Mouse (Mus musculus) thymus, adult 18-20 months (tissue): ENCODE results near the gene Arid1a.
"Not testable (repeated sequence)": the region's sequence is repeated elsewhere in the genome, so short reads cannot be mapped to it uniquely, and the experiment has no call there.

Source experiments
- DNase-seq, 2 experiments: peaks; one replicate each; pipeline ENCODE4 v3.0.0; 2022; ENCODE audit warnings: mixed read lengths in 2 of 2

The Arid1a gene

DNA sequence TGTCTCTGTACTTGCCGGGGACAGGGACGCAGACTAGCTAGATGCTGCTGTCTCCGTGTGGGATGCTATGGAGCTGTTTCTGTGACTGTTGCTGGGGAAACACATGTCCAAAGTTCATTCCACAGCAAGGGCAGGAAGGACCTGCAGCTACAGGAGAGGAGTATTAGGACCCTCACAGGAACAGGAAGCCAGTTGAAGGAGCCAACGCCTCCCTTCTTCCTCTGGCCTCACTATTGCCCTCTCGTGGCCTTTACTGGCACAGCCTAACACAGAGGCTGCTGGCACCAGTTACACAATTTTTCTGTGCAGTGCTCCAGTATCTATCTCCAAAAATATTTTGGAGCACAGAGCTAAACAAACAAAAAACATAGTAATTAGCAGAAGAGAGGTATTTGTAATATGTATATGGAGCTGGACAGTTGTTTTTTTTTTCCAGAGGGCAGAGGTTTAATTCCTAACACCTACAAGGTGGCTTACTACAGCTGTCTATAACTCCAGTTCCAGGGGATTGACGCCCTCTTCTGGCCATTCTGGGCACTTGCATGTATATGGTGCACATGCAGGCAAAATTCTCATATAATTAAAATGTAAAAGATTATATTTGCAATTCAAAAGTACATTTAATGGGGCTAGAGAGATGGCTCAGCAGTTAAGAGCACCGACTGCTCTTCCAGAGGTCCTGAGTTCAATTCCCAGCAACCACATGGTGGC lies 106.4 kb downstream of the Arid1a start, which contains the start of gene Zdhhc18:
Gene Zdhhc18 (minus strand): TSS at position 166 of the 711 bp plus-strand sequence.
- peak; percentile 73 to 77 for DNase-seq

DNA sequence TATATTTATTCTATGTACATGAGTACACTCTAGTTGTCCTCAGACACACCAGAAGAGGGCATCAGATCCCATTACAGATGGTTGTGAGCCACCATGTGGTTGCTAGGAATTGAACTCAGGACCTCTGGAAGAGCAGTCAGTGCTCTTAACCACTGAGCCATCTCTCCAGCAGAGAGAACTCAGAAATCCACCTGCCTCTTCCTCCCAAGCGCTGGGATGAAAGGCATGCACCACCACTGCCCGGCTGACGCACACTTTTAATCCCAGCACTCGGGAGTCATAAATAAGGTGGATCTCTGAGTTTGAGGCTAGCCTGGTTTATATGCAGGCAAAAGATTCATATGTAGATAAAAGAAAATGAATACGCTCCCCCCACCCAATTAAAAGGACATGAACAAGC lies 107.1 kb downstream of the Arid1a start:
- DNase-seq, result not testable (repeated sequence)

DNA sequence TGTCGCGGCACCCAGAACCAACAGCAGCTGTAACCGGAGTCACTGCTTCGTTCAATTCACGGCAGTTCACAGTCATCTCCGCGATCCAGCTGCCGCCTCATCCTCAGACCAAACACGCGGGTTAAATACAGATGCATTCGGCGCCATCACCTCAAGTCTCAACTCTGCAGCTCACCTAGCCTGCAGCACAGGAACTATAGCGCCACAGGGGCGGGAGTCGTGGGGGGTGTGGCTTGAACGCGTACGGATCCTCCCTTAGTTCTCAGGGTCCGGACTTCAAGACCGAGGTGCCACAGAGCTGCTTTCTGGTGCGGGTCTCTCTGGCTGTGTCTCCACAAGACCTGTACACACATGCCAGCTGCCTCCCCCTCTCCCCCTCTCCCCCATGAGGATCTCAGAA lies 110.9 kb downstream of the Arid1a start:
- no peak for DNase-seq

DNA sequence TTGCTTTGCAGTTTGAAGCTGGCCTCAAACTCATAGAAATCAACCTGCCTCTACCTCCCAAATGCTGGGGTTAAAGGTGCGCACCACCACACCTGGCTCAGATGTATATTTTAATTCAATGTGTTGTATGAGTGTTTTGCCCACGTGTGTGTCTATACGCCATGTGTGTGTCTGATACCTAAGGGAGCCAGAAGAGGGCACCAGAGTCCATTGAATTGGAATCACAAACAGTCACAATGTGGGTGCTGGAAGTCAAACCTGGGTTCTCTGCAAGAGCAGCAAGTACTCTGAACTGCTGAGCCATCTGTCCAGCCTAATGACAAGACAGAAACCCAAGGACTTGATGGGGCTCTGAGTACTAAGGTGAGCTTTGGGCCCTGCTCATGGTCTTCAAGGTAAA lies 111.4 kb downstream of the Arid1a start:
- DNase-seq, result no peak

DNA sequence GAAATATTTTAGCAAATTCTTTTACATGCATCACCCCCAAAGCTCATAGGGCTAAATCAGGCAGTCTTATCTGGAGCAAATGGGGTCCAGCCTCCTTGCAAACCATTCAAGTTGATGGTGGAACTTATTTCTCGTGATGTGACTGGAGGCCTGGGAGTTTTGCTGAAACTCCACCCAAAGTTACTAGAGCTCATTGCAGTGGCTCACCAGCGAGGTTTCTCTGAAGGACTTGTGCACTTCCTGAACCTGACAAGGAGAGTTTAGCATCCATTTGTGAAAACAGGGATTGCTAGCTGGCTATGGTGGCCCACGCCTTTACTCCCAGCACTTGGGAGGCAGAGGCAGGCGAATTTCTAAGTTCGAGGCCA lies 122.5 kb downstream of the Arid1a start:
- DNase-seq, result no peak

DNA sequence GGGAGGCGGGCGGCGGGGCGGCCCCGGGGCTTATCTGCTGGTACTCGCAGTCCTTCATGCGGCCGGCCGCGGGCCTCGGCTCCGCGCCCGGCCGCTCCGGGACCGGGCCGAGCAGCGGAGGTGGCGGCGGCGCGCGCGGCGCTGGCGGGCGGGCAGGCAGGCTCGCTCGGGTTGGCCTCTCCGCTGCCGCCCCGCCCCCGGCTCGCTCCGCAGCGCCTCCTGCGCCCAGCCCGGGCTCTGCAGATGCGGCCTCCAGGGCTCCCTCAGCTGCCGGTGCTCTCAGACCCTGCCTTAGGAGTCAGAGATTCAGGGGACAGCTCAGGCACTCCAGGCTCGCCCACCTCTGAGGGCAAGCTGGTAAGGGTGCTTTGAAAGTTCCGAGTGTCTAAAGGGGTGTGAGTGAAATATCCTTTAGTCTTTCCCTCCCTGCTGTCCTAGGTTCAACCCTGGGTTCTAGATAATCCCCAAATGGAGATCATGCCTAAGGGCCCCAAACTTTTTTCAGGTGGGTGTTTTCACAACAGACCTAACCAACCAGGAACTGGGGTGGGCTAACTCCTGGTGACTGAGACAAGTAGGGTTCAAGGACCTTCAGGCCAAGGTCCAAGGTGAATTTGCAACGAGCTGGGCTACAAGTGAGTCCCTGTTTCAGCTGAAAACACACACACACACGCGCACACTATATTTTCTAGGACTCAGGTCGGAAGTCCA lies 123.1 kb downstream of the Arid1a start:
- DNase-seq, result peak; percentile 78 to 79

DNA sequence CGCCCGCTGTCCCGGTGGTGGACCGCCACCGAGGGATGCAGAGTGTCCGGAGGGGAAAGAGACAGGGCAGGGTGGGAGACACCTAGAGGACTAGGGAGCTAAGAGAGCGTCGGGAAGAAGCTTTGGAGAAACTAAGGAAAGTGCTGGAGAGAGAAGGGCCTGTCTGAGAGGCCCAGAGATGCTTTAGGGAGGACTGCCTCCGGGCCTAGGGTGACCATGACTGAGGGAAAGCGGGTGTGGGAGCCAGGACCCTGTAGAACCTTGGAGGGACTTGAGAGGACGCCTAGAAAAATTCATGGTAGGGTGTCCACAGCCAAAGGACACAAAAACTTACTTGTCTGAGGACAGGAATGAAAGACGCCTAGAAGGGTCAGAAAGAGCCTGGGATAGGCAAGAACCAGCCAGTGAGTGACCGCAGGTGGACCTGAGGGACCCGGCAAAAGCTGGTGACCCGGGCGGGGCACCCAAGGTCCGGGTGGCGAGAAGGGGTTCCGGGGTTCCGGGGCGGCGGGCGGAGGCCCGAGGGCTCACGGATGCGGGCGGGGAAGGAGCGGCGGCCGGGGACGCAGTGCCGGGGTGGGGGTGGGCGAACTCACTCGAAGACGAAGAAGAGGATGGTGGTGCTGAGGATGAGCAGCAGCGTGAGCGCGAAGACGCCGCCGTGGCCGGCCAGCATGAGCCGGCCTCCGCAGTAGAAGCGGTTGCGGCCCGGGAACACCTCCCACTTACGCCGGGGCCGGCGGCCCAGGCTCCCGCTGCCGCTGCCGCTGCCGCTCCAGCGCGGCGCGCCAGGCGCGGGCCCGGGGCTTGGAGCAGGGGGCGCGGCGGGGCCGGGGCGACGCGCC lies 123.9 kb downstream of the Arid1a start:
- DNase-seq, result no peak

DNA sequence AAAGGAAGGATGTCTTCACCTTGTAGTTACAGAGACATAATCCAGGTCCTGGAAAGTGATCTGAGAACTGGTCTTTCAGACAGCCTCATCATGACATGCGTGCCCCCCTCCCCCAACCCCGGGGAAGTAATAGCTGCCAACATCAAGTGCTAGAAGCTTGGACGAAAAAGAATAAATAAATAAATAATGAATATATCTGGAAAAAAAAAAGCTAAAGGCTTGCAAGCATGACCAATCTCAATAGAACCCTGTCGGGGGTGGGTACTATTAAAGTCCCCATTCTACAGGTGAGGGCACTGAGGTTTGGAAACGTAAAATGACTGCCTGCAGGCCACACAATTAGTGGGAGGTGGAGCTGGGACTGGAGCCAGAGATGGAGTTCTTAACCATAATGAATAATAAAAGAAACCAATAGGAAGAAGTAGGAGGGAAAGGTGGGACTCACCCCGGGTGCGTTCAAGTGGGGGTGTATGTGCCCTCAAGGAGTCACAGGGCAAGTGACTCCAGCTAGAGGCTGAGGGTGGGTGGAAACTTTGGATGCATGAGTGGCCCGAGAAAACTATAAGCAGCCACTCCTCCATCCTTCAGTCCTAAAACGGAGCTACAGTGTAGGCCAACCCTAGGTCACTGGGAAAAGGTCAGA lies 124.7 kb downstream of the Arid1a start:
- DNase-seq, result no peak

DNA sequence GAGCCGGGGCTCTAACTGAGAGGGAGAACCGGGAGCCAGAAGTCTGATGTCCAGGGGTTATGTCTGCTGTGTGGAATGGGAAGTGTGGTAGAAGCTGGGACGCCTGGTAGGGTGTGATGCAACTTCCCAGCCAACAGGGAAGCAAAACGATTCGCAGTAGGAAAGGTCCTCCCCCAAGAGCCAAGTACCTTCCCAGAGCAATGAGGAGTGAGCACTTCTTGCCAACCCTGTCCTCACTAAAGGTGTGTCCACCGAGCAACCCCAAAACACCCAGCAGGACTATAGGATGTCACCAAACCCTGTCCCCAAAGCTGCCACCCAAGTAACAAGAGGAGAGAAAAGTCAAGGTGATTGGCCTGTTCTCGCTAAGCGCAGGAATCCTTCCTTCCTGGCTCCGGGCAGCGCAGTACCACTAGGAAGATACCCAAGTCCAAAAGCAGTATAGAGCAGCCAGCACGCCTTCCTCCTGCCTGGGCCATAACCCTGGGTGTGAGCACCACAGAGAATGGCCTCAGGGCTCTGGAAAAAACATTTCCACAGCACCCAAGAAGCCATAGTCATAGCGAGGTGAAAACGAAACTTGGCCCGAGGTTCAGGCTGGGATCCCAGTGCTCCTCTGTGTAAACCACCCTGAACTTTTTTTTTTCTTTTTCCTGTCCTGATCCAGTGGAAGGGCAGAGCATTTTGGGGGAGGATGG lies 125.3 kb downstream of the Arid1a start:
- DNase-seq, result no peak

DNA sequence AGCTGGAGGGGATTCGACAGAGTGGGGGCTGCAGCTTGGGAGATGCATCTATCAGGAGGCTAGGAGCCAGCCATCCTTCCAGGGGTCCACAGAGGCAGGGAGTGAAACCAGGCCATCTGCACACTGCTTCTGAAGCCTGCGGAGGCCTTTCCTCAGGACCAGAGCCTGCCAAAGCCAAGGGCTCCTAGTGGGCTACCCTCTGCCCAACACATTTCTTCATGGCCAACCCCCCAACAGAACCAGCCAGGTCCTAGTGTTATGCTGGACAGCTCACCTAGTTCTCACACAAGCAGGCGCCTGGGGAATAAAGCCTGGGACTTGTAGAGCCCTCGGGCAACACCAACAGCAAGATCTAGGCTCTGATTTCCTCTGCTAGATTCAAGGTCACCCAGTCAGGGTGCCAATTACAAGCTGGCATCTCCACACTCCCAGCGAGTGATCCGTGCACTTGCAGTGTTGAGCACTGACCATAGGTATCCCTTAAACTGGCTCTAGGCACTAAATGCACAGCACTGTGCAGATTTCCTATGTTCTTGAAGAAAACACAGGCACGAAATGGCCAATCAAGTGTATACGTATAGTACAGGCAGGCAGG lies 126.1 kb downstream of the Arid1a start:
- DNase-seq, result no peak

DNA sequence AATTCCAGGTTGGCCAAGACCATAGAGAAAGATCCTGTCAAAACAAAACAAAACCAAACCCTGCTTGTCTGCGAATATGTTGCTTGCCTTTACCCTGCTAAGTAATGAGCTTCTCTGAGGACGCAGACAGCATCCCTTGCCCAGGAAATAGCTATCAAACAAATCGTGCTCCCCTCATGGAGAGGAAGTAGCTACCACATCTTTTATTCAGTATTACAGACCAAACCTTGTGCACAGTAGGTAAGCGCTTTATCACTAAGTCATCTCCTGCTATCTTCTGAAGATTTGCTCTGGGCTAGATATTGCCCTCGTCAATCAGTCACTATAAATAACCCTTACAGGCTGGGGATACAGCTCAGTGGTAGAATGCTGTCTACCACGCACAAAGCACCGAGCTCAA lies 127.4 kb downstream of the Arid1a start:
- no peak for DNase-seq
